Mouse (Mus musculus): Measurements from ENCODE around the gene H13. TPM values are rescaled to one million over a fixed set of nuclear protein-coding genes. Genes with fewer than 3 reads are reported as not detected.

The H13 gene
- polyA plus RNA-seq, 1 experiment from 2014 or later = 173 TPM

- Histone ChIP-seq H3K4me3 (replicated peaks; ENCODE audit: low read length) (no peak overlapping the region), H3K4me1 (replicated peaks; ENCODE audit: control insufficient read depth, insufficient read depth, low read length) (peaks cover 57% of the 10 kb centered on the region), H3K9me3 (ENCODE audit: control insufficient read depth, low read length) (no peaks in the 10 kb centered on the region), H3K27ac (ENCODE audit: low read length) (no peak overlapping the region), H3K4me2 (ENCODE audit: low read length) (no peak overlapping the region), H3K27me3 (replicated peaks; ENCODE audit: control insufficient read depth, insufficient read depth, low read length) (no peaks in the 10 kb centered on the region), H3K36me3 (ENCODE audit: control insufficient read depth, insufficient read depth) (peaks cover 26% of the 10 kb centered on the region), H3K9ac (replicated peaks; ENCODE audit: low read depth, low read length) (no peak overlapping the region)
- no peak for ATAC-seq
- 88% methylated on average over 13 of the region's 13 CpGs for WGBS
These were observed 6.1 kb downstream of the H13 start for GRCm38 (mm10) chr2:152675252-152675791.

GRCm38 (mm10) chr2:152678302-152678701, 9.0 kb downstream of the H13 start:
- Histone ChIP-seq H3K27ac (ENCODE audit: low read length) (no peak overlapping the region), H3K9me3 (ENCODE audit: control insufficient read depth, low read length) (no peaks in the 10 kb centered on the region), H3K4me1 (replicated peaks; ENCODE audit: control insufficient read depth, insufficient read depth, low read length) (peaks cover 31% of the 10 kb centered on the region), H3K9ac (replicated peaks; ENCODE audit: low read depth, low read length) (no peak overlapping the region), H3K36me3 (ENCODE audit: control insufficient read depth, insufficient read depth) (peaks cover 47% of the 10 kb centered on the region), H3K4me2 (ENCODE audit: low read length) (no peak overlapping the region), H3K4me3 (replicated peaks; ENCODE audit: low read length) (no peak overlapping the region), H3K27me3 (replicated peaks; ENCODE audit: control insufficient read depth, insufficient read depth, low read length) (no peaks in the 10 kb centered on the region)
- peak; percentile 72 for ATAC-seq
- WGBS = 60% methylated on average over 3 of the region's 3 CpGs

GRCm38 (mm10) chr2:152678925-152679324, 9.7 kb downstream of the H13 start:
- peaks cover 53% of the 10 kb centered on the region for H3K36me3 ChIP-seq (ENCODE audit: control insufficient read depth, insufficient read depth)
- no peaks in the 10 kb centered on the region for H3K9me3 ChIP-seq (ENCODE audit: control insufficient read depth, low read length)
- ATAC-seq = no peak
- no peak overlapping the region for H3K4me2 ChIP-seq (ENCODE audit: low read length)
- WGBS = 83% methylated on average over 5 of the region's 5 CpGs
- H3K4me1 ChIP-seq (replicated peaks; ENCODE audit: control insufficient read depth, insufficient read depth, low read length) = peaks cover 28% of the 10 kb centered on the region
- no peak overlapping the region for H3K9ac ChIP-seq (replicated peaks; ENCODE audit: low read depth, low read length)
- H3K4me3 ChIP-seq (replicated peaks; ENCODE audit: low read length) = no peak overlapping the region
- H3K27ac ChIP-seq (ENCODE audit: low read length) = no peak overlapping the region
- H3K27me3 ChIP-seq (replicated peaks; ENCODE audit: control insufficient read depth, insufficient read depth, low read length) = no peaks in the 10 kb centered on the region

DNA sequence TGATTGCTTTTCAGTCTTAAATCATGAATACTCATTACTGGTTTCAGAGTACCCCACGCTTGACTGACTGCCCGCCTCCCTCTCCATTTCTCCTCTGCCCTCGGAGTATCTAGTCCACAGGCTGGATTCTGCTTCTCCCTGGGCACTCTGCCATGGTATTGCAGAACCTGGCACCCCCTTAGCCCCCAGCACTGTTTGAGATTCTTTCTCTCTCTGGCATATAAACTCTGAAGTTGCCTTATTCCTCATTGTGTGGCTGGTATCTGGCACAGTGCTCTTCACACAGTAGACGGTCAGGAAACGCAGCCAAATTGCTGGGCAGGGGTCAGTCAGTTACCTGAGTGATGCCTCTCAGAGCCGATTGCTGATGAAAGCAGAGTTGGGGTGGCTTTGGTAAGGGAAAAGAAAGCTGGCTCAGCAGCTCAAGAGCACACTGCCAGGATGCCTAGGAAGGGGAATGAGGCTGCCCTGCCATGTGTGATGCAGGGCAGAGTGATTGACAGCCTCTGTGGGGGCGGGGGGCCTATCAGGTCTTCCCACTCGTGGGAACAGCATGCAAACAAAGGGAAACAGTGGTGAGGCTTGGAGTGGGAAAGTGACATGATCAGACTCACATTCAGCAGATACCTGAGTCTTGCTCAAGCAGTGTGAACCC, 10.6 kb downstream of the H13 start:
- Histone ChIP-seq H3K9ac (replicated peaks; ENCODE audit: low read depth, low read length) (no peak overlapping the region), H3K27ac (ENCODE audit: low read length) (no peak overlapping the region), H3K27me3 (replicated peaks; ENCODE audit: control insufficient read depth, insufficient read depth, low read length) (no peaks in the 10 kb centered on the region), H3K9me3 (ENCODE audit: control insufficient read depth, low read length) (no peaks in the 10 kb centered on the region), H3K4me1 (replicated peaks; ENCODE audit: control insufficient read depth, insufficient read depth, low read length) (peaks cover 22% of the 10 kb centered on the region), H3K4me2 (ENCODE audit: low read length) (no peak overlapping the region), H3K36me3 (ENCODE audit: control insufficient read depth, insufficient read depth) (peaks cover 60% of the 10 kb centered on the region), H3K4me3 (replicated peaks; ENCODE audit: low read length) (no peak overlapping the region)
- 71% methylated on average over 8 of the region's 8 CpGs for WGBS
- ATAC-seq = peak; percentile 24

GRCm38 (mm10) chr2:152683086-152683485, 13.8 kb downstream of the H13 start:
- ATAC-seq = no peak
- Histone ChIP-seq H3K27me3 (replicated peaks; ENCODE audit: control insufficient read depth, insufficient read depth, low read length) (no peaks in the 10 kb centered on the region), H3K9ac (replicated peaks; ENCODE audit: low read depth, low read length) (no peak overlapping the region), H3K36me3 (ENCODE audit: control insufficient read depth, insufficient read depth) (peaks cover 81% of the 10 kb centered on the region), H3K4me3 (replicated peaks; ENCODE audit: low read length) (no peak overlapping the region), H3K4me1 (replicated peaks; ENCODE audit: control insufficient read depth, insufficient read depth, low read length) (peaks cover 22% of the 10 kb centered on the region), H3K27ac (ENCODE audit: low read length) (no peak overlapping the region), H3K9me3 (ENCODE audit: control insufficient read depth, low read length) (peaks cover 8% of the 10 kb centered on the region), H3K4me2 (ENCODE audit: low read length) (no peak overlapping the region)
- 94% methylated on average over 5 of the region's 5 CpGs for WGBS

GRCm38 (mm10) chr2:152686399-152686798, 17.1 kb downstream of the H13 start:
- Histone ChIP-seq H3K4me3 (replicated peaks; ENCODE audit: low read length) (peak overlapping the region; percentile 5), H3K27ac (ENCODE audit: low read length) (peak overlapping the region; percentile 56), H3K9ac (replicated peaks; ENCODE audit: low read depth, low read length) (no peak overlapping the region), H3K27me3 (replicated peaks; ENCODE audit: control insufficient read depth, insufficient read depth, low read length) (no peaks in the 10 kb centered on the region), H3K9me3 (ENCODE audit: control insufficient read depth, low read length) (peaks cover 8% of the 10 kb centered on the region), H3K36me3 (ENCODE audit: control insufficient read depth, insufficient read depth) (peaks cover 68% of the 10 kb centered on the region), H3K4me2 (ENCODE audit: low read length) (peak overlapping the region; percentile 39), H3K4me1 (replicated peaks; ENCODE audit: control insufficient read depth, insufficient read depth, low read length) (peaks cover 5% of the 10 kb centered on the region; the same call in 1 of the 2 replicates)
- ATAC-seq = 0 out of 2 replicates have a peak, but pooled peaks have one; percentile 14
- 56% methylated on average over 12 of the region's 12 CpGs for WGBS

GRCm38 (mm10) chr2:152686806-152687267, 17.6 kb downstream of the H13 start, which contains the start of gene Mcts2:
Mcts2 (plus strand) TSS chr2:152687035.
- peak within 1 kb of the TSS; percentile 54 for H3K9ac ChIP-seq (replicated peaks; ENCODE audit: low read depth, low read length)
- H3K9me3 ChIP-seq (ENCODE audit: control insufficient read depth, low read length) = peaks cover 8% of the 10 kb centered on the region
- H3K4me2 ChIP-seq (ENCODE audit: low read length) = peak within 1 kb of the TSS; percentile 67
- peak; percentile 95 for ATAC-seq
- 38% methylated on average over 45 of the region's 45 CpGs for WGBS
- no peaks in the 10 kb centered on the region for H3K27me3 ChIP-seq (replicated peaks; ENCODE audit: control insufficient read depth, insufficient read depth, low read length)
- peak within 1 kb of the TSS; percentile 55 for H3K4me3 ChIP-seq (replicated peaks; ENCODE audit: low read length)
- peak within 1 kb of the TSS; percentile 56 for H3K27ac ChIP-seq (ENCODE audit: low read length)
- peaks cover 5% of the 10 kb centered on the region; the same call in 1 of the 2 replicates for H3K4me1 ChIP-seq (replicated peaks; ENCODE audit: control insufficient read depth, insufficient read depth, low read length)
- peaks cover 67% of the 10 kb centered on the region for H3K36me3 ChIP-seq (ENCODE audit: control insufficient read depth, insufficient read depth)

DNA sequence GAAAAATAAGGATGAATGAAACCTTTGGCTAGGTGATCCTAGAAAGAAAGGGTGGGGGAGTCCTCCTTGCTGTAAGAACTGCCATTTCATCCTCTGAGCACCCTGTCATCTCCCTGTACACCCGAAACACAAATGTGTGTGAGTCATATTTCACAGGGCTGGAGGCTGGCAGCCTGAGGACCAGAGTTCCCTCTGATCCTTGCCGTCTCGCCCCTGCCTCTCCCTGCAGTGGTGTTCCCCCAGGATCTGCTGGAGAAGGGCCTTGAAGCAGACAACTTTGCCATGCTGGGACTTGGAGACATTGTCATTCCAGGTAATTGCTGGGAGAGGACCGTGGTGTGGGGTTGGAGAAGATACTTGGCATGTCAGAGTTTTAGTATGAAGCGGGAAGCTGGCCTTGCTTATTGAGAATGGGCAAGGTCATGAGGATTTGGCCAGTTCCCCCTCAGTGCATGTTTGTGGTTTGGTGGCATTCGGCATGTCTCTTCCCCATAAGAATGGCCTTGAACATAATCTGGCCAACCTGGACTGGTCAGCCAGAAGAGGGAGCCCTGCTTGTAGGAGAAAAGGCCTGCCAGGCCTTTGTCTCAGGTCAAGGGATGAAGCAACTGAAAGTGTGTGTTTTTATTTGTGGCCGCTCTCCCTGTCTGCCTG, 22.4 kb downstream of the H13 start:
- Histone ChIP-seq H3K9ac (replicated peaks; ENCODE audit: low read depth, low read length) (no peak overlapping the region), H3K4me3 (replicated peaks; ENCODE audit: low read length) (no peak overlapping the region), H3K27me3 (replicated peaks; ENCODE audit: control insufficient read depth, insufficient read depth, low read length) (no peaks in the 10 kb centered on the region), H3K9me3 (ENCODE audit: control insufficient read depth, low read length) (peaks cover 7% of the 10 kb centered on the region), H3K4me1 (replicated peaks; ENCODE audit: control insufficient read depth, insufficient read depth, low read length) (peaks cover 8% of the 10 kb centered on the region; the same call in 1 of the 2 replicates), H3K27ac (ENCODE audit: low read length) (no peak overlapping the region), H3K36me3 (ENCODE audit: control insufficient read depth, insufficient read depth) (peaks cover 24% of the 10 kb centered on the region), H3K4me2 (ENCODE audit: low read length) (no peak overlapping the region)
- no peak for ATAC-seq
- WGBS = 77% methylated on average over 7 of the region's 7 CpGs

DNA sequence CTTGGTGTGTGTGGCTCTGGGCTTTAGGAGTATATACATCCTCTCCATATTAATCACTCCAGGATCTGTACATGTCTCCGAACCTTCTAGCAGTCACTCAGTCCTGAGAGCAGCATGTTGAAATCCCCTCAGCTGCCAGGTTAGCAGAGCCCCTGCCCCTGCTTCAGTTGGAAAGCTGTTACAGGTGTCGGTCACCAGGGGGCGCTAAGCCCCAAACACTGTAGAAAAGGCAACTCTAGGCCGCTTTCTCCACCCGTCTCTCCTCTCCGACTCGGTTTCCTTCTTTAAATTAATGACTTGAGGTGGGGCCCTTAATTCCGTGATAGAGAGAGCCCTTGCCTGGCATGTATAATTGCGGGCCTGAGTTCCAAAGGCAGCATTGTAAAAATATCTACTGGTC, 24.0 kb downstream of the H13 start:
- H3K4me2 ChIP-seq (ENCODE audit: low read length) = peak overlapping the region; percentile 46
- H3K4me3 ChIP-seq (replicated peaks; ENCODE audit: low read length) = peak overlapping the region; percentile 30
- H3K9ac ChIP-seq (replicated peaks; ENCODE audit: low read depth, low read length) = peak overlapping the region; percentile 46
- H3K36me3 ChIP-seq (ENCODE audit: control insufficient read depth, insufficient read depth) = peaks cover 20% of the 10 kb centered on the region
- H3K9me3 ChIP-seq (ENCODE audit: control insufficient read depth, low read length) = no peaks in the 10 kb centered on the region
- WGBS = 15% methylated on average over 9 of the region's 9 CpGs
- no peaks in the 10 kb centered on the region for H3K27me3 ChIP-seq (replicated peaks; ENCODE audit: control insufficient read depth, insufficient read depth, low read length)
- peak; percentile 52; the same call in 1 of the 2 replicates for ATAC-seq
- H3K27ac ChIP-seq (ENCODE audit: low read length) = no peak overlapping the region
- peaks cover 3% of the 10 kb centered on the region; the same call in 1 of the 2 replicates for H3K4me1 ChIP-seq (replicated peaks; ENCODE audit: control insufficient read depth, insufficient read depth, low read length)

All from forebrain, embryonic 16.5 days (tissue).